Mouse (Mus musculus): ENCODE results near the gene Grin2b. TPM values are rescaled to one million over a fixed set of nuclear protein-coding genes. Genes with fewer than 3 reads are reported as not detected.

Grin2b gene
- polyA plus RNA-seq, 1 experiment from 2014 or later, result 2.1 TPM

- Histone ChIP-seq H3K4me3 (ENCODE audit: low read depth, low read length) (no peak overlapping the region), H3K27ac (ENCODE audit: low read depth, low read length) (no peak overlapping the region), H3K9me3 (ENCODE audit: control insufficient read depth, low read length) (no peaks in the 10 kb centered on the region), H3K36me3 (ENCODE audit: control insufficient read depth, insufficient read depth, low read length) (no peaks in the 10 kb centered on the region), H3K27me3 (ENCODE audit: control insufficient read depth, insufficient read depth, low read length) (no peaks in the 10 kb centered on the region), H3K9ac (ENCODE audit: low read length) (no peak overlapping the region), H3K4me2 (ENCODE audit: low read depth) (no peak overlapping the region), H3K4me1 (ENCODE audit: control insufficient read depth, insufficient read depth, low read length) (no peaks in the 10 kb centered on the region)
- 89% methylated on average over 8 of the region's 8 CpGs for WGBS
- no peak for ATAC-seq (ENCODE audit: insufficient read depth, low FRiP score, low TSS enrichment)
- DNase-seq (ENCODE audit: low spot score), result no peak
Observed at GRCm38 (mm10) chr6:135767572-135767971, 405.7 kb downstream of the Grin2b start.

- no peak overlapping the region for H3K4me3 ChIP-seq (ENCODE audit: low read depth, low read length)
- H3K9me3 ChIP-seq (ENCODE audit: control insufficient read depth, low read length), result no peaks in the 10 kb centered on the region
- DNase-seq (ENCODE audit: low spot score) (no peak), ATAC-seq (ENCODE audit: insufficient read depth, low FRiP score, low TSS enrichment) (no peak)
- H3K4me1 ChIP-seq (ENCODE audit: control insufficient read depth, insufficient read depth, low read length), result no peaks in the 10 kb centered on the region
- no peaks in the 10 kb centered on the region for H3K36me3 ChIP-seq (ENCODE audit: control insufficient read depth, insufficient read depth, low read length)
- no peaks in the 10 kb centered on the region for H3K27me3 ChIP-seq (ENCODE audit: control insufficient read depth, insufficient read depth, low read length)
- H3K4me2 ChIP-seq (ENCODE audit: low read depth), result no peak overlapping the region
- H3K9ac ChIP-seq (ENCODE audit: low read length), result no peak overlapping the region
- no peak overlapping the region for H3K27ac ChIP-seq (ENCODE audit: low read depth, low read length)
- 29% methylated on average over 1 of the region's 1 CpGs for WGBS
Observed at GRCm38 (mm10) chr6:135758735-135759134, 414.6 kb downstream of the Grin2b start.

GRCm38 (mm10) chr6:135756075-135756474 lies 417.2 kb downstream of the Grin2b start:
- no peaks in the 10 kb centered on the region for H3K36me3 ChIP-seq (ENCODE audit: control insufficient read depth, insufficient read depth, low read length)
- H3K27ac ChIP-seq (ENCODE audit: low read depth, low read length), result no peak overlapping the region
- H3K4me2 ChIP-seq (ENCODE audit: low read depth), result no peak overlapping the region
- H3K4me1 ChIP-seq (ENCODE audit: control insufficient read depth, insufficient read depth, low read length), result no peaks in the 10 kb centered on the region
- 79% methylated on average over 1 of the region's 1 CpGs for WGBS
- H3K9me3 ChIP-seq (ENCODE audit: control insufficient read depth, low read length), result no peaks in the 10 kb centered on the region
- ATAC-seq (ENCODE audit: insufficient read depth, low FRiP score, low TSS enrichment), result no peak
- H3K27me3 ChIP-seq (ENCODE audit: control insufficient read depth, insufficient read depth, low read length), result no peaks in the 10 kb centered on the region
- no peak overlapping the region for H3K4me3 ChIP-seq (ENCODE audit: low read depth, low read length)
- DNase-seq (ENCODE audit: low spot score), result no peak
- H3K9ac ChIP-seq (ENCODE audit: low read length), result no peak overlapping the region

GRCm38 (mm10) chr6:135748412-135749076 lies 424.8 kb downstream of the Grin2b start:
- no peaks in the 10 kb centered on the region for H3K9me3 ChIP-seq (ENCODE audit: control insufficient read depth, low read length)
- peak; percentile 30 for DNase-seq (ENCODE audit: low spot score)
- no peak overlapping the region for H3K9ac ChIP-seq (ENCODE audit: low read length)
- ATAC-seq (ENCODE audit: insufficient read depth, low FRiP score, low TSS enrichment), result peak; percentile 69; the same call in 1 of the 2 replicates
- no peaks in the 10 kb centered on the region for H3K27me3 ChIP-seq (ENCODE audit: control insufficient read depth, insufficient read depth, low read length)
- no peaks in the 10 kb centered on the region for H3K4me1 ChIP-seq (ENCODE audit: control insufficient read depth, insufficient read depth, low read length)
- WGBS, result 55% methylated on average over 6 of the region's 7 CpGs
- H3K4me2 ChIP-seq (ENCODE audit: low read depth), result no peak overlapping the region
- no peaks in the 10 kb centered on the region for H3K36me3 ChIP-seq (ENCODE audit: control insufficient read depth, insufficient read depth, low read length)
- no peak overlapping the region for H3K27ac ChIP-seq (ENCODE audit: low read depth, low read length)
- H3K4me3 ChIP-seq (ENCODE audit: low read depth, low read length), result no peak overlapping the region

- no peaks in the 10 kb centered on the region for H3K36me3 ChIP-seq (ENCODE audit: control insufficient read depth, insufficient read depth, low read length)
- H3K4me2 ChIP-seq (ENCODE audit: low read depth), result no peak overlapping the region
- no peaks in the 10 kb centered on the region for H3K27me3 ChIP-seq (ENCODE audit: control insufficient read depth, insufficient read depth, low read length)
- WGBS, result 70% methylated on average over 2 of the region's 2 CpGs
- H3K9me3 ChIP-seq (ENCODE audit: control insufficient read depth, low read length), result no peaks in the 10 kb centered on the region
- H3K27ac ChIP-seq (ENCODE audit: low read depth, low read length), result no peak overlapping the region
- H3K4me3 ChIP-seq (ENCODE audit: low read depth, low read length), result no peak overlapping the region
- H3K9ac ChIP-seq (ENCODE audit: low read length), result no peak overlapping the region
- no peaks in the 10 kb centered on the region for H3K4me1 ChIP-seq (ENCODE audit: control insufficient read depth, insufficient read depth, low read length)
- DNase-seq (ENCODE audit: low spot score) (no peak), ATAC-seq (ENCODE audit: insufficient read depth, low FRiP score, low TSS enrichment) (no peak)
Observed at GRCm38 (mm10) chr6:135745606-135746005, 427.7 kb downstream of the Grin2b start.

- no peaks in the 10 kb centered on the region for H3K9me3 ChIP-seq (ENCODE audit: control insufficient read depth, low read length)
- ATAC-seq (ENCODE audit: insufficient read depth, low FRiP score, low TSS enrichment), result no peak
- WGBS, result 93% methylated on average over 4 of the region's 4 CpGs
- H3K27me3 ChIP-seq (ENCODE audit: control insufficient read depth, insufficient read depth, low read length), result no peaks in the 10 kb centered on the region
- H3K4me1 ChIP-seq (ENCODE audit: control insufficient read depth, insufficient read depth, low read length), result no peaks in the 10 kb centered on the region
- DNase-seq (ENCODE audit: low spot score), result no peak
- no peak overlapping the region for H3K27ac ChIP-seq (ENCODE audit: low read depth, low read length)
- no peak overlapping the region for H3K9ac ChIP-seq (ENCODE audit: low read length)
- H3K4me3 ChIP-seq (ENCODE audit: low read depth, low read length), result no peak overlapping the region
- H3K36me3 ChIP-seq (ENCODE audit: control insufficient read depth, insufficient read depth, low read length), result no peaks in the 10 kb centered on the region
- no peak overlapping the region for H3K4me2 ChIP-seq (ENCODE audit: low read depth)
Observed at GRCm38 (mm10) chr6:135734227-135734732, 439.0 kb downstream of the Grin2b start.

GRCm38 (mm10) chr6:135727106-135727505 lies 446.2 kb downstream of the Grin2b start:
- no peaks in the 10 kb centered on the region for H3K4me1 ChIP-seq (ENCODE audit: control insufficient read depth, insufficient read depth, low read length)
- no peak overlapping the region for H3K27ac ChIP-seq (ENCODE audit: low read depth, low read length)
- H3K36me3 ChIP-seq (ENCODE audit: control insufficient read depth, insufficient read depth, low read length), result no peaks in the 10 kb centered on the region
- H3K4me2 ChIP-seq (ENCODE audit: low read depth), result no peak overlapping the region
- no peaks in the 10 kb centered on the region for H3K27me3 ChIP-seq (ENCODE audit: control insufficient read depth, insufficient read depth, low read length)
- H3K9ac ChIP-seq (ENCODE audit: low read length), result no peak overlapping the region
- no peak overlapping the region for H3K4me3 ChIP-seq (ENCODE audit: low read depth, low read length)
- 88% methylated on average over 5 of the region's 5 CpGs for WGBS
- no peaks in the 10 kb centered on the region for H3K9me3 ChIP-seq (ENCODE audit: control insufficient read depth, low read length)
- DNase-seq (ENCODE audit: low spot score), result no peak
- ATAC-seq (ENCODE audit: insufficient read depth, low FRiP score, low TSS enrichment), result no peak

- H3K4me1 ChIP-seq (ENCODE audit: control insufficient read depth, insufficient read depth, low read length), result no peaks in the 10 kb centered on the region
- no peak overlapping the region for H3K4me3 ChIP-seq (ENCODE audit: low read depth, low read length)
- H3K4me2 ChIP-seq (ENCODE audit: low read depth), result no peak overlapping the region
- 94% methylated on average over 2 of the region's 2 CpGs for WGBS
- H3K9ac ChIP-seq (ENCODE audit: low read length), result no peak overlapping the region
- H3K36me3 ChIP-seq (ENCODE audit: control insufficient read depth, insufficient read depth, low read length), result no peaks in the 10 kb centered on the region
- ATAC-seq (ENCODE audit: insufficient read depth, low FRiP score, low TSS enrichment) (no peak), DNase-seq (ENCODE audit: low spot score) (no peak)
- no peaks in the 10 kb centered on the region for H3K9me3 ChIP-seq (ENCODE audit: control insufficient read depth, low read length)
- H3K27me3 ChIP-seq (ENCODE audit: control insufficient read depth, insufficient read depth, low read length), result no peaks in the 10 kb centered on the region
- H3K27ac ChIP-seq (ENCODE audit: low read depth, low read length), result no peak overlapping the region
Observed at GRCm38 (mm10) chr6:135721706-135722105, 451.6 kb downstream of the Grin2b start.

- H3K9me3 ChIP-seq (ENCODE audit: control insufficient read depth, low read length), result no peaks in the 10 kb centered on the region
- H3K4me2 ChIP-seq (ENCODE audit: low read depth), result no peak overlapping the region
- 37% methylated on average over 4 of the region's 4 CpGs for WGBS
- H3K36me3 ChIP-seq (ENCODE audit: control insufficient read depth, insufficient read depth, low read length), result no peaks in the 10 kb centered on the region
- H3K27ac ChIP-seq (ENCODE audit: low read depth, low read length), result no peak overlapping the region
- no peaks in the 10 kb centered on the region for H3K27me3 ChIP-seq (ENCODE audit: control insufficient read depth, insufficient read depth, low read length)
- no peak overlapping the region for H3K4me3 ChIP-seq (ENCODE audit: low read depth, low read length)
- H3K4me1 ChIP-seq (ENCODE audit: control insufficient read depth, insufficient read depth, low read length), result no peaks in the 10 kb centered on the region
- DNase-seq (ENCODE audit: low spot score) (no peak), ATAC-seq (ENCODE audit: insufficient read depth, low FRiP score, low TSS enrichment) (no peak)
- no peak overlapping the region for H3K9ac ChIP-seq (ENCODE audit: low read length)
Observed at GRCm38 (mm10) chr6:135714906-135715305, 458.4 kb downstream of the Grin2b start.
